In the genomic region with DNA sequence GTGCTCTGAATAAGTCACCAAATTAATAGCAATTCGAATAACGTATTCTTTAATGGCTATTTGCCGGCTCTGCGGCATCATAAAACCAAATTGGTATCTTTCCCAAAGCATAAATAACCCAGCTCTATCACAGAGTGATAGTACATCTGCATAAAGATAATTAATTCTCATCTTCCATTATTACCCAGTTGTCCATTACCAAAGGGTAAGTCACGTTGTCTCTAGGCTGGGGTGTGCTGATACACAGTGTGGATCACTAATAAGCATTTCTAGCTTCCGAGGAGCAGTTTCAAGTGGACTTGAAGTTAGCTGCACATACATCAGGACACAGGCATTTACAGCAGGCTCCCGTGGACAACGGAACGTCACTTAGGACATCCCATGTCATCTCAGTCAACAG, we compare ENCODE assay signal across 20 mouse cellular contexts. TPM values are rescaled to one million over a fixed set of nuclear protein-coding genes. Genes with fewer than 3 reads are reported as not detected.
DNase-seq lines count a peak whose midpoint lies in the region; ATAC-seq lines count a peak whose summit lies in the region.
"Had no signal": no experiment of that assay in that cellular context is flagged by ENCODE, and none has a peak within 500 bp of the region (broad histone marks: within the 10 kb centered on the region; RNA-seq: fewer than 3 reads in every experiment).

No protein-coding gene starts in this region.

- no peak for DNase-seq in neural tube, embryonic 11.5 days (ENCODE audit: low spot score)
- no peak for DNase-seq in neural tube, embryonic 10.5 days (ENCODE audit: extremely low spot score, low spot score)
- no peak for DNase-seq in urinary bladder, postnatal 10 days (ENCODE audit: low spot score)
- DNase-seq: adrenal gland, adult 2 months; adrenal gland, postnatal 10 days; adrenal gland, postnatal 25 days; cerebellum, adult 11 months; cerebellum, adult 18-20 months; cerebellum, adult 8-10 months; cerebellum, adult 9-11 months; cerebellum, postnatal 25 days had no signal

- no peaks in the 10 kb centered on the region for H3K27me3 ChIP-seq in hindbrain, embryonic 13.5 days
- no peaks in the 10 kb centered on the region for H3K27me3 ChIP-seq in hindbrain, embryonic 12.5 days
- no peaks in the 10 kb centered on the region for H3K27me3 ChIP-seq in neural tube, embryonic 11.5 days (ENCODE audit: control insufficient read depth, insufficient read depth, low read length)
- no peaks in the 10 kb centered on the region for H3K27me3 ChIP-seq in neural tube, embryonic 13.5 days
- H3K27me3 ChIP-seq in neural tube, embryonic 15.5 days (replicated peaks) = no peaks in the 10 kb centered on the region
- H3K27me3 ChIP-seq in forebrain, embryonic 15.5 days = no peaks in the 10 kb centered on the region
- H3K27me3 ChIP-seq: embryonic facial prominence, embryonic 12.5 days; forebrain, embryonic 13.5 days had no signal

- no peaks in the 10 kb centered on the region for H3K9me3 ChIP-seq in hindbrain, embryonic 13.5 days
- H3K9me3 ChIP-seq in hindbrain, embryonic 12.5 days (replicated peaks) = no peaks in the 10 kb centered on the region
- no peaks in the 10 kb centered on the region for H3K9me3 ChIP-seq in neural tube, embryonic 11.5 days (ENCODE audit: control insufficient read depth, low read length)
- no peaks in the 10 kb centered on the region for H3K9me3 ChIP-seq in neural tube, embryonic 13.5 days
- no peaks in the 10 kb centered on the region for H3K9me3 ChIP-seq in neural tube, embryonic 15.5 days (replicated peaks)
- no peaks in the 10 kb centered on the region for H3K9me3 ChIP-seq in forebrain, embryonic 15.5 days
- H3K9me3 ChIP-seq: embryonic facial prominence, embryonic 10.5 days; embryonic facial prominence, embryonic 12.5 days; forebrain, embryonic 13.5 days had no signal

- H3K4me3 ChIP-seq in hindbrain, embryonic 13.5 days = no peak overlapping the region
- no peak overlapping the region for H3K4me3 ChIP-seq in hindbrain, embryonic 12.5 days
- no peak overlapping the region for H3K4me3 ChIP-seq in neural tube, embryonic 11.5 days (ENCODE audit: low read depth, low read length)
- H3K4me3 ChIP-seq in neural tube, embryonic 13.5 days = no peak overlapping the region
- H3K4me3 ChIP-seq in neural tube, embryonic 15.5 days (replicated peaks) = no peak overlapping the region
- no peak overlapping the region for H3K4me3 ChIP-seq in forebrain, embryonic 15.5 days
- H3K4me3 ChIP-seq: embryonic facial prominence, embryonic 10.5 days; embryonic facial prominence, embryonic 12.5 days; forebrain, embryonic 13.5 days had no signal

- no peak overlapping the region for H3K4me2 ChIP-seq in hindbrain, embryonic 13.5 days
- no peak overlapping the region for H3K4me2 ChIP-seq in hindbrain, embryonic 12.5 days (replicated peaks)
- no peak overlapping the region for H3K4me2 ChIP-seq in neural tube, embryonic 11.5 days (ENCODE audit: low read depth)
- no peak overlapping the region for H3K4me2 ChIP-seq in neural tube, embryonic 13.5 days
- no peak overlapping the region for H3K4me2 ChIP-seq in neural tube, embryonic 15.5 days
- H3K4me2 ChIP-seq in forebrain, embryonic 15.5 days (replicated peaks) = no peak overlapping the region
- H3K4me2 ChIP-seq: embryonic facial prominence, embryonic 12.5 days; forebrain, embryonic 13.5 days had no signal

- ATAC-seq in hindbrain, embryonic 13.5 days (ENCODE audit: low FRiP score) = peak; percentile 41; the same call in 1 of the 2 replicates
- ATAC-seq in hindbrain, embryonic 12.5 days (ENCODE audit: low FRiP score) = no peak
- peak; percentile 58; the same call in 1 of the 2 replicates for ATAC-seq in neural tube, embryonic 11.5 days (ENCODE audit: insufficient read depth, low FRiP score, low TSS enrichment)
- peak; percentile 63 for ATAC-seq in neural tube, embryonic 13.5 days (ENCODE audit: low read depth)
- peak; percentile 76 for ATAC-seq in neural tube, embryonic 15.5 days (ENCODE audit: low FRiP score)
- ATAC-seq in forebrain, embryonic 15.5 days (replicated peaks) = no peak
- ATAC-seq: forebrain, embryonic 13.5 days; forebrain, embryonic 16.5 days had no signal

- WGBS in hindbrain, embryonic 13.5 days = 79% methylated on average over 9 of the region's 9 CpGs
- WGBS in hindbrain, embryonic 12.5 days = 87% methylated on average over 9 of the region's 9 CpGs
- 90% methylated on average over 9 of the region's 9 CpGs for WGBS in neural tube, embryonic 11.5 days
- 58% methylated on average over 9 of the region's 9 CpGs for WGBS in neural tube, embryonic 13.5 days
- 54% methylated on average over 9 of the region's 9 CpGs for WGBS in neural tube, embryonic 15.5 days
- WGBS in forebrain, embryonic 15.5 days = 92% methylated on average over 9 of the region's 9 CpGs

- H3K27ac ChIP-seq in hindbrain, embryonic 13.5 days = no peak overlapping the region
- H3K27ac ChIP-seq in hindbrain, embryonic 12.5 days = no peak overlapping the region
- H3K27ac ChIP-seq in neural tube, embryonic 11.5 days (ENCODE audit: low read depth, low read length) = no peak overlapping the region
- H3K27ac ChIP-seq in neural tube, embryonic 13.5 days (replicated peaks) = no peak overlapping the region
- no peak overlapping the region for H3K27ac ChIP-seq in neural tube, embryonic 15.5 days (replicated peaks)
- H3K27ac ChIP-seq in forebrain, embryonic 15.5 days (replicated peaks) = no peak overlapping the region
- H3K27ac ChIP-seq: embryonic facial prominence, embryonic 10.5 days; embryonic facial prominence, embryonic 12.5 days; forebrain, embryonic 13.5 days had no signal

- H3K9ac ChIP-seq in hindbrain, embryonic 13.5 days = no peak overlapping the region
- H3K9ac ChIP-seq in hindbrain, embryonic 12.5 days = no peak overlapping the region
- H3K9ac ChIP-seq in neural tube, embryonic 11.5 days (ENCODE audit: low read length) = no peak overlapping the region
- H3K9ac ChIP-seq in neural tube, embryonic 13.5 days = no peak overlapping the region
- H3K9ac ChIP-seq in neural tube, embryonic 15.5 days (replicated peaks) = no peak overlapping the region
- no peak overlapping the region for H3K9ac ChIP-seq in forebrain, embryonic 15.5 days (replicated peaks)
- H3K9ac ChIP-seq: embryonic facial prominence, embryonic 12.5 days; forebrain, embryonic 13.5 days had no signal

- peaks cover 3% of the 10 kb centered on the region; the same call in 1 of the 2 replicates for H3K4me1 ChIP-seq in hindbrain, embryonic 13.5 days (replicated peaks)
- no peaks in the 10 kb centered on the region for H3K4me1 ChIP-seq in hindbrain, embryonic 12.5 days
- H3K4me1 ChIP-seq in neural tube, embryonic 11.5 days (ENCODE audit: control insufficient read depth, insufficient read depth, low read length) = no peaks in the 10 kb centered on the region
- H3K4me1 ChIP-seq in neural tube, embryonic 13.5 days (replicated peaks) = peaks cover 30% of the 10 kb centered on the region
- H3K4me1 ChIP-seq in neural tube, embryonic 15.5 days = peaks cover 20% of the 10 kb centered on the region
- H3K4me1 ChIP-seq in forebrain, embryonic 15.5 days = no peaks in the 10 kb centered on the region
- H3K4me1 ChIP-seq: embryonic facial prominence, embryonic 12.5 days; forebrain, embryonic 13.5 days had no signal

- no peaks in the 10 kb centered on the region for H3K36me3 ChIP-seq in hindbrain, embryonic 13.5 days
- H3K36me3 ChIP-seq in hindbrain, embryonic 12.5 days = no peaks in the 10 kb centered on the region
- no peaks in the 10 kb centered on the region for H3K36me3 ChIP-seq in neural tube, embryonic 11.5 days (ENCODE audit: control insufficient read depth, insufficient read depth, low read length)
- H3K36me3 ChIP-seq in neural tube, embryonic 13.5 days = no peaks in the 10 kb centered on the region
- H3K36me3 ChIP-seq in neural tube, embryonic 15.5 days = no peaks in the 10 kb centered on the region
- H3K36me3 ChIP-seq in forebrain, embryonic 15.5 days = no peaks in the 10 kb centered on the region
- H3K36me3 ChIP-seq: embryonic facial prominence, embryonic 10.5 days; embryonic facial prominence, embryonic 12.5 days had no signal

RNA-seq across cellular contexts. Expression of a gene that starts 56.1 kb away (rescaled TPM):
- polyA plus RNA-seq in hindbrain, embryonic 13.5 days (2015; fragmentation: Nextera tagmentation; extraction: Ambion mirVana) = 11.9 TPM in 2 replicates
- 19.6 and 19.9 TPM in 2 replicates for polyA plus RNA-seq in hindbrain, embryonic 12.5 days (2016; fragmentation: Nextera tagmentation; extraction: Ambion mirVana)
- polyA plus RNA-seq in neural tube, embryonic 11.5 days (2014; fragmentation: Nextera tagmentation; extraction: Ambion mirVana) = 4.7 and 6.2 TPM in 2 replicates
- polyA plus RNA-seq in neural tube, embryonic 13.5 days (2015; fragmentation: Nextera tagmentation; extraction: Ambion mirVana) = 9.0 and 10.0 TPM in 2 replicates
- polyA plus RNA-seq in neural tube, embryonic 15.5 days (2015; fragmentation: Nextera tagmentation; extraction: Ambion mirVana) = 7.3 and 7.8 TPM in 2 replicates
- 7.4 and 7.5 TPM in 2 replicates for polyA plus RNA-seq in forebrain, embryonic 15.5 days (2015; fragmentation: Nextera tagmentation; extraction: Ambion mirVana)

Comparison
In these comparisons a context has a peak if more than half of its experiments do, and no peak if none do; other contexts are left out.
1. ATAC-seq: peak in hindbrain, embryonic 13.5 days (single experiment), neural tube, embryonic 11.5 days (single experiment), neural tube, embryonic 13.5 days (single experiment) and neural tube, embryonic 15.5 days (single experiment); none in hindbrain, embryonic 12.5 days (single experiment) and forebrain, embryonic 15.5 days (single experiment).